Mouse (Mus musculus) embryonic fibroblast, embryonic 13.5 days (primary cell): ENCODE results near the gene Itgbl1.

Experiments used
- CTCF ChIP-seq: IDR thresholded peaks from 2 replicates; pipeline ENCODE4 v1.5.1; 2011; ENCODE audit warnings: mild to moderate bottlenecking, control low read depth, low read length, moderate library complexity, borderline replicate concordance; ENCODE audit not compliant: insufficient read depth
- POLR2A ChIP-seq: IDR thresholded peaks from 2 replicates; pipeline ENCODE4 v1.6.1; 2011; ENCODE audit warnings: low read depth, mild to moderate bottlenecking, control low read depth, low read length, moderate library complexity

- TF ChIP-seq CTCF (no peak), POLR2A (no peak)
Measured at GRCm38 (mm10) chr14:123801744-123802143, 142.0 kb downstream of the Itgbl1 start.
